ENCODE assay signal across 8 mouse cellular contexts in the genomic region with DNA sequence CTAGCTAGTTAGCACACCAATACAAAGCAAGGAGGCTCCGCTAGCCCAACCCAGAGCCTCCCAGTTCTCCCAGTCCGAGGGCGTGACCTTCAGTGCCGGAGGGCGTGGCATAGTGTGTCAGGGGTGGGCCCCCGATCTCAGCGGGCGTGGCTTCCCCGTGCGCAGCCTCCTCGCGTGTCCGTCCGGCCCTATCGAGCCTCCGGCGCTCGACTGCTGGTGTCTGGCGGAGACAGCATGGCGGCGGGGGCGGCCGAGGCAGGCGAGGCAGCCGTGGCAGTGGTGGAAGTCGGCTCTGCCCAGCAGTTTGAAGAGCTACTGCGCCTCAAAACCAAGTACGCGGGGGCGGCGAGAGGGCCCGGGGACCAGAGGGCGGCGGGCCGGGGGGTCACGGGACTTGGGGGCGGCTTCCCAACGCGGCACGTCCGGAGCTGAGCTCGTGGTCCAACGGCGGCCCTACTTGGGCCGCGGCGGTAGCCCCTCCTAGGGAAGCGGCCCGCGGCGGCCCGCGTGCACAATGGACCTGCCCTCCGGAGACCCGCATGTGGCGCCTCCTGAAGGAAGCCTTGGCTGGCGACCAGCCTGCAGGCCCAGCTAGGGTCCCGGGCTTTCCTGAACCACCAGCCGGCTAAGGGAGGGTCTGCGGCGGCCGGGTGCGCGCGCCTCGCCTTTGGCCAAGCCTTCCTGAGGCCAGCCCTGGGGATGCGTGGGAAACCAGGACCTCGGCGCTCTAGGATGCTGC. TPM values are rescaled to one million over a fixed set of nuclear protein-coding genes. Genes with fewer than 3 reads are reported as not detected.
DNase-seq lines count a peak whose midpoint lies in the region; ATAC-seq lines count a peak whose summit lies in the region.

A gene (plus strand): TSS at position 175 of the 739 bp plus-strand sequence.

- peak; percentile 97 for DNase-seq in CD4-positive, CD25-positive, alpha-beta regulatory T cell, adult 2 months (ENCODE audit: low read depth, low spot score)
- peak; percentile 34 for DNase-seq in fat pad, adult 2 months (ENCODE audit: extremely low read depth, low read depth, low spot score)
- peak; percentile 97 for DNase-seq in kidney, postnatal 10 days
- peak; percentile 89 to 91 for DNase-seq in natural killer cell, adult 2 months (ENCODE audit: low spot score in 2 of 2)

- H3K4me1 ChIP-seq in brown adipose tissue, adult 24 weeks (ENCODE audit: control insufficient read depth, insufficient read depth, insufficient read length, low read length) = peaks cover 21% of the 10 kb centered on the region
- H3K4me1 ChIP-seq in heart, embryonic 13.5 days = peaks cover 28% of the 10 kb centered on the region
- peaks cover 44% of the 10 kb centered on the region for H3K4me1 ChIP-seq in liver, embryonic 12.5 days
- H3K4me1 ChIP-seq in stomach, embryonic 15.5 days = peaks cover 12% of the 10 kb centered on the region; the same call in 1 of the 2 replicates

- H3K4me3 ChIP-seq in brown adipose tissue, adult 24 weeks (ENCODE audit: insufficient read depth, low read depth, low read length) = peak within 1 kb of the TSS; percentile 99
- peak within 1 kb of the TSS; percentile 93 for H3K4me3 ChIP-seq in heart, embryonic 13.5 days
- H3K4me3 ChIP-seq in liver, embryonic 12.5 days = peak within 1 kb of the TSS; percentile 84
- H3K4me3 ChIP-seq in stomach, embryonic 15.5 days (replicated peaks) = peak within 1 kb of the TSS; percentile 77

- peak; percentile 95 for ATAC-seq in heart, embryonic 13.5 days (ENCODE audit: extremely low read depth, insufficient number of reproducible peaks, low FRiP score, low TSS enrichment)
- ATAC-seq in liver, embryonic 12.5 days = peak; percentile 98
- peak; percentile 97 for ATAC-seq in stomach, embryonic 15.5 days (ENCODE audit: insufficient read depth, low FRiP score, low read depth)

- H3K4me2 ChIP-seq in heart, embryonic 13.5 days = peak within 1 kb of the TSS; percentile 80
- H3K4me2 ChIP-seq in liver, embryonic 12.5 days = peak within 1 kb of the TSS; percentile 85
- peak within 1 kb of the TSS; percentile 71 for H3K4me2 ChIP-seq in stomach, embryonic 15.5 days

- H3K27me3 ChIP-seq in heart, embryonic 13.5 days (replicated peaks) = no peaks in the 10 kb centered on the region
- H3K27me3 ChIP-seq in liver, embryonic 12.5 days (replicated peaks) = no peaks in the 10 kb centered on the region
- H3K27me3 ChIP-seq in stomach, embryonic 15.5 days (replicated peaks) = no peaks in the 10 kb centered on the region

- H3K27ac ChIP-seq in brown adipose tissue, adult 24 weeks (replicated peaks; ENCODE audit: low read depth, low read length) = peak within 1 kb of the TSS; percentile 55
- peak within 1 kb of the TSS; percentile 88 for H3K27ac ChIP-seq in heart, embryonic 13.5 days (replicated peaks)
- peak within 1 kb of the TSS; percentile 78 for H3K27ac ChIP-seq in liver, embryonic 12.5 days
- H3K27ac ChIP-seq in stomach, embryonic 15.5 days = peak within 1 kb of the TSS; percentile 85

- no peaks in the 10 kb centered on the region for H3K36me3 ChIP-seq in heart, embryonic 13.5 days
- H3K36me3 ChIP-seq in liver, embryonic 12.5 days = no peaks in the 10 kb centered on the region
- H3K36me3 ChIP-seq in stomach, embryonic 15.5 days = no peaks in the 10 kb centered on the region

- H3K9ac ChIP-seq in heart, embryonic 13.5 days = peak within 1 kb of the TSS; percentile 95
- peak within 1 kb of the TSS; percentile 90 for H3K9ac ChIP-seq in liver, embryonic 12.5 days
- peak within 1 kb of the TSS; percentile 72 for H3K9ac ChIP-seq in stomach, embryonic 15.5 days

- WGBS in heart, embryonic 13.5 days = 1% methylated on average over 69 of the region's 69 CpGs
- WGBS in liver, embryonic 12.5 days (ENCODE audit: insufficient replicate concordance) = under 1% methylated on average over 69 of the region's 69 CpGs
- WGBS in stomach, embryonic 15.5 days = 1% methylated on average over 61 of the region's 69 CpGs

- no peaks in the 10 kb centered on the region for H3K9me3 ChIP-seq in heart, embryonic 13.5 days
- no peaks in the 10 kb centered on the region for H3K9me3 ChIP-seq in liver, embryonic 12.5 days (replicated peaks)
- H3K9me3 ChIP-seq in stomach, embryonic 15.5 days = no peaks in the 10 kb centered on the region

RNA-seq across cellular contexts. Expression of the gene that starts here (rescaled TPM):
- 199 and 242 TPM in 2 replicates for polyA plus RNA-seq in brown adipose tissue, adult 24 weeks (2012; ENCODE audit: insufficient read depth, insufficient read length, missing spikeins)
- polyA plus RNA-seq in heart, embryonic 13.5 days (2015; fragmentation: Nextera tagmentation; extraction: Ambion mirVana) = 174 and 193 TPM in 2 replicates
- 131 and 132 TPM in 2 replicates for polyA plus RNA-seq in liver, embryonic 12.5 days (2016; fragmentation: Nextera tagmentation; extraction: Ambion mirVana)
- polyA plus RNA-seq in stomach, embryonic 15.5 days (2015; fragmentation: Nextera tagmentation; extraction: Ambion mirVana) = 196 and 223 TPM in 2 replicates

Comparison
In these comparisons a context has a peak if more than half of its experiments do, and no peak if none do; other contexts are left out.
1. Peak in every context shown above with its lines: DNase-seq, ATAC-seq, H3K4me3 ChIP-seq and H3K27ac ChIP-seq.
2. DNase-seq: peak in every context shown above with its lines; median percentile 97 in CD4-positive, CD25-positive, alpha-beta regulatory T cell, adult 2 months; 97 in kidney, postnatal 10 days; 90 in natural killer cell, adult 2 months; 34 in fat pad, adult 2 months.